Mouse (Mus musculus) megakaryocyte, embryonic 14.5 days (primary cell): ENCODE results near the gene Plekhb2.

Experiments used
- FLI1 ChIP-seq: IDR thresholded peaks from 2 replicates; pipeline ENCODE4 v1.6.1; 2012; ENCODE audit warnings: low read length, inconsistent platforms, mixed read lengths
- GATA1 ChIP-seq: IDR thresholded peaks from 3 replicates; pipeline ENCODE4 v1.6.1; 2012; ENCODE audit warnings: mixed read lengths, low read length, inconsistent platforms, borderline replicate concordance

GRCm38 (mm10) chr1:34830934-34831333, 18.8 kb upstream of the Plekhb2 start:
- no peak for TF ChIP-seq GATA1
- no peak for TF ChIP-seq FLI1
